Mouse (Mus musculus) frontal cortex, postnatal 10 days (tissue): ENCODE data around the gene Mpv17.

ENCODE experiments used
- DNase-seq, 2 experiments: peaks; one replicate each; pipeline ENCODE4 v3.0.0; 2022; ENCODE audit warnings: low spot score in 2 of 2, mixed read lengths in 1 of 2

Gene Mpv17

DNA sequence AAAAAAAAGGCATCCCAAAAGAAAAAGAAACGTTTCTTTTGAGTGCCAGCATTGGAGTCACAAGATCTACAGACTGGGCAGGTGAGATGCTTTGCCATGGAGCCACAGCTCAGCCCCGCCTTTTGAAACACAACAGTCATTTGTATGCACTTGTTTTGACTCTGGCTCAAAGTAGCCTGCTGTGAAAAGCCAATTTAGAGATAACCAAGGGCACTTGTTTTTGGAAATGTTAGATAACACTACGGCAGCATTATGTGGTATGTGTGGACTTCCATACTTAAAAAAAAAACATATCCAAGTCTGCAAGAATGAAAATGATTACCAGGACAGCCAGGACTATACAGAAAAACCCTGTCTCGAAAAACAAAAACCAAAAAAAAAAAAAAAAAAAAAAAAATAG is 29.6 kb upstream of the Mpv17 start:
- no peak for DNase-seq

DNA sequence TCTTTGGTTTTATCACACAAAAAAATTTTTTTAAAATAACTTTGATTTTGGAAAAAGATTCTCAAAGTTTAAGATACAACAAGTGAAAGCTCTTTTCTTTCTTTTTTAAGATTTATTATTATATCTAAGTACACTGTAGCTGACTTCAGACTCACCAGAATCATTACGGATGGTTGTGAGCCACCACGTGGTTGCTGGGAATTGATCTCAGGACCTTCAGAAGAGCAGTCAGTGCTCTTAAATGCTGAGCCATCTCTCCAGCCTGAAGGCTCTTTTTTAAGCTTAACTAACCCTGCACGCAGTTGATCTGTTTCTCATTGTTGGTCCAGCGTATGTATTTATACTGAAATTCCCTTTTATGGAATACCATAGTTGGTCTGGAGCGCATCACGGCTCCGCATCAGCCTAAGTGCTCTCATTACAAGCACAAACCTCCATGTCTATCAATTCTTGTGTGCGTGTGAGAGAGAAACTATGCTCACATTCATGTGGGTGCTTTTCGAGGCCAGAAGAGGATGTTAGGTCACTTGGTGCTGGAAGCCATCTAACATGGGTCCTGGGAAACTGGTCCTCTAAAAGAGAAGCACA is 27.2 kb upstream of the Mpv17 start:
- DNase-seq, result no peak

DNA sequence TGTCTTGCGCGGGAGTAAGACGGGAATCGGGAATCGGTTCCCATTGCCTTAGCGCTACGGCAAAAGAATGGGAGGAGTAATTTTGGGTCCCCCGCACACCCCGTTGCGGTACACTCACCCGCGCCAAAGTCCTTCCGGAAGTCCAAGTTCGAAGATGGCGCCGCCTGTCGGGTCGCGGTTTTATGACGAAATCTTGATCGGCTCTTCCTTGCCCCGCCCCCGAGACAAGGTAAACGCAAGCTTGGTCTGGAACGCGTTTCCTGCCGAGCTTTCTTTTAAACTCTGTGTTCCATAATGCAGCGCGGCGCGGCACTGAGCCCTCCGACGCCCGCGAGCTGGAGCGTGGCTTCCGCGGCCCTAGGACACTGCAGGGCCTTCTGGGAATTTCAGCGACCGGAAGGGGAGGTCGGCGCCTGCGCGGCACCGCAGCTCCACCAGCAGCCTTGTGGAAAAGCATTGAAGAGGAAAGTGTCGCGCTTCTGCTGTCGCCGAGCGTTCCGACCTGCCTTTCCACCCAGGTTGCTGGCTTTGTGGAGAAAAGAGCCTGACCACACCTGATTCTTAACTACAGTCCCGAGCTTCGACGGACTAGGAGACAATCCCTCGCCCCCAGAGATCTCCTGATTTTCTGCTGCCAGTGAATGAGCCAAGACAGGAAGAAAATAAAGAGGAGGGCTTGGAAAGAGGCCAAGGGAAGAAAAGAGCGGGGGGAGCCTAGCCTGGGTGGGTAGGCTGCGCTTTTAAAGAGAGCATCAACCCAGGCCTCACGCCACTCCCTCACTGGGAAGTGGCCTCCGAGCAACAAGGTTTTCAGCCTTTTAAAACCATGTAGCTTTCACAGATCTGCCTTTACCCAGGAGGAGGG is 25.9 kb upstream of the Mpv17 start, which contains the start of the genes Gm29609 and Gtf3c2:
Gene Gm29609, minus strand, starts transcription at position 146 of the 865 bp plus-strand sequence.
Gene Gtf3c2, minus strand, starts transcription at position 379 of the 865 bp plus-strand sequence.
- DNase-seq, result peak; percentile 95

DNA sequence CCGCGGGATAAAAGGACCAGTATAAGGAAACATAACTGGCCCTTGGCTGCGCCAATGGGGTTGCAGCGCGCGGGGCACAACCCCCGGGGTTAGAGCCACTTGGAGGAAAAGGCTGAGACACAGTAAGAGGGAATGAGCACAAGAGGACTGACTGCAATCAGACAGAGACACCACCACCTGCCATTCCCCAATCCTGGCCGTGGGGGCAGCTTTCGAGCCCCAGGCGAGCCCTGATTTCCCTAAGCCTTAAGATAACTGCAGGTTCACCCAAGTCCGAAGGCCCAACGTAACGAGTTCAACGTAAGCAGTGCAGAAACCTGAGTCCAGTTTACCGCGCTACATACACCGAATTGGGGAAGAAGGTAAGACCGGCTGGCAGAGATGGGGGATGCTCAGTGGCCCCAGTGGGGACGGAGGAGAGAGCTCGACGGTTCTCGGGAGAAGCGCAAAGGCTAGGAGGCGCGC is 25.3 kb upstream of the Mpv17 start:
- DNase-seq, result peak in 1 of 2 experiments; percentile 53

DNA sequence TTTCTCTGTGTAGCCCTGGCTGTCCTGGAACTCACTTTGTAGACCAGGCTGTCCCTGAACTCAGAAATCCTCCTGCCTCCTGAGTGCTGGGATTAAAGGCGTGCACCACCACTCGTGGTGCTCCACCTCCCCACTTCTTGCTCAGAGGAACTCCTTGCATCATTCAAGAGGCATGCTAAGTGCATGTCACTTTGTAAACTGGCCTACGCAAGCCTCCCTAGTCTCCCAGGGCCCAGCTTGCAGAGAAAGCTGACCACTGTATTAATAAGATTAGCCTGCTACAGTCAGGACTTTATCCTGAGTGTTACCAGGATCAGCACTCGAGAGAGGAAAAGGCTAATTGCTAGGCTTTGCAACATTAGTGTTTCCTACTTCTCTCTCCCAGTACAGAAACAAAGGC is 14.6 kb upstream of the Mpv17 start:
- no peak for DNase-seq

DNA sequence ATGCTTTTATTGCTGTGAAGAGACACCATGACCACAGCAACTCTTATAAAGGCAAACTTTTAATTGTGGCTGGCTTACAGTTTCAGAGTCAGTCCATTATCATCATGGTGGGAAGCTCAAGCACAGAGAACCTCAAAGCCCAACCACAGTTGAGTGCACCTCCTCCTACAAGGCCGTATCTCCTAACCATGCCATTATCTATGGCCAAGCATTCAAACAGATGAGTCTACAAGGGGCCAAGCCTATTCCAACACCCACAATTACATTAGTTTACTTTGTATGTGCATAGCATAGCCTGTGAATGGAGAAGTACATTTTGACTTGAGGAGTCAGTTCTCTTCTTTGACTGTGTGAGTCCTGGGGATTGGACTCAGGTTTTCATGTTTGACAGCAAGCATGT is 10.8 kb upstream of the Mpv17 start:
- no peak for DNase-seq

DNA sequence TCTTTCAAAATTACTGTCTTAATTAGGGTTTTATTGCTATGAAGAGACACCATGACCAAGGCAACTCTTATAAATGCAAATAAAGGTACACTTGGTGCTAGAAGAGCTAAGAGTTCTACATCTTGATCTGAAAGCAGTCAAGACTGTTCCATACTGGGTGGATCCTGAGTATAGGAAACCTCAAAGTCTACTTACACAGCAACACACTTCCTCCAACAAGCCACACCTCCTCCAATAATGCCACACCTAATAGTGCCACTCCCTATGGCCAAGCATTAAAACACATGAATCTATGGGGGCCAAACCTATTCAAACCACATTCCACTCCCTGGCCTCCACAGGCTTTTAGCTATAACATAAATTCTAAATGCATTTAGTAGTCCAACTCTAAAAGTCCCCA is 8.4 kb upstream of the Mpv17 start:
- no peak for DNase-seq

DNA sequence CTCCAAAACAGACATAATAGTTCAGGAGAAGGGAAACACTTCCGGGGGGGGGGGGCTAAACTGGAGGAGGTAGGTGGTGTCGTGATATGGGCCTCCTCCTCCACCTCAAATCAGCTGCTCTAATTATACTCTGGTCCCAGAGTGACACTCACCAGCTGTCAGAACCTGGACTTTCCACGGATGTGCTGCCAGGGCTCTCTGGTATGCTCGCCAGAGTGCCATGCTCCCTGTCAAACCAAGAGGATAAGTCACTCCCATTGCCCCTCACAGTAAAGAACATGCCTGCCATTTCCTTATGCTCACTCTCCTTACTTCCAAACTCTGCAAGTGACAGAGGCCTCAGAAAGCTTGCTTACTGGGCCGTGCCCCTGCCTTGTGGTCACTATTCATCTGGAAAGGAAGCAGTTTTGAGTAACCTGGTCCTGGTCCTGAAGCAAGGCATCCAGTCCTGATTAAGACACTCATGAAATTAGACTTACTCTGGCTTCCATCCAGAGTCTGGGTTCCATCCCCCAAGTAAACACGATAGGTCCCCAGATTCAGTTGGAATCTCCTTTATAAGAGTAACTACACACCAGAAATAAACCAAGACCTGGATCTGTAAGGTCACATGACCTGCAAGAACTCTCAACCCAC is 417 bp downstream of the Mpv17 start:
- no peak for DNase-seq

DNA sequence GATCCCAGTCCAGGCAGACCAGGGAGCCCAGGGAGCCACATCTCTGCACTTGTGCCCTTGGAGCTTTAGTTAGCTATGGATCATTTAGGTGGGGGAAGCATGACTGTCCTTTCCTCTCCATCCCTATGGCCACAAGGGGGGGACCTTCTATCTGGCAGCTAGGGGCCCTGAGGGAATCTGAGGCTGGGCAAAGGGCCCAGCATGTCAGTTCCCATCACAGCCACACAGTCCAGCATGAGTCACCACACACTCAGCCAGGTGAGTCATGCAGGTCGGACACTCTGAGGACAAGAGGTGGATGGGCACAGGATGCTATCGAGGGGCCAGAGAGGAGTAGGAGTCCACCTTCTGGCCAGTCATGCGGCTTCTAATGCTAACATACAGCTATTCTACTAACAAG is 2.3 kb downstream of the Mpv17 start:
- no peak for DNase-seq

DNA sequence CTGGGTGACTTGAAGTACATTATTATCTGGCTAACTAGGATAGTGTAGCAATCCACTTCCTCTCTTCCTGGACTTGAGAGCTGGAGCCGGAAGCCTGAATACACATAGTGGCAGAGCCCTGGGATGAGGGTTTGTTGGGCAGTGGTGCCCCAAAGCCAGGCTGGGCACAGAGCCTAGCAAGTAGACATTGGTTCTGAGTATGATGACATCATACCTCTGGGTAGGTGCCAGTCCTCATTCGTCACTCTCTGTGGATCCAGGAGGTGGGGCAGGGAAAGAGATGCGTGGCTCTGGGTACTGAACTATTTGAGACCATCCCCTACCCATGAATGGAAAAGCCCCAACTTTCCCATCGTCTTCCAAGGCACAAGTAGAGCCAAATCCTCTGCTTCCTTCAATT is 4.3 kb downstream of the Mpv17 start:
- no peak for DNase-seq

DNA sequence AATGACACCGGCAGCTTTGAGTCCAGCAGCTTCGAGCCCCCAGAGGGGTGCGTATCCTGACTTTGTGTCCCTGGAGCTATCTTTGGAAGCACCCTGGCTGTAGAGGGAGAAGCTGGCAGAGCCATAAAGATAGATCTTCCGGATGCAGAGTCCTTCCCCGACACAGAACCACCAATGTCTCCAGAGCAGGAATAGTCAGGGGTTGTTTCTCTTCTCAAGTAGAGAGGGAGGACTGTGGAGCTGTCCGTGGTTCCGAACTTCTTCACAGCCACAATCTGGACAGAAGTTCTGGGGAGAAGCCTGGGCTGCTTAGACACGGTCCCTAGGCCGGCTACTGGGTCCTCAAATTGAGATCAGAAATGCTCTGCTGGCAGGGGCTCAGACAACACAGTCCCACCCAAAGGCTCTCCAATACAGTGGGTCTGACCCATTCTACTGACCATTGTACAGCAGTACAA is 15.1 kb downstream of the Mpv17 start:
- DNase-seq, result no peak

DNA sequence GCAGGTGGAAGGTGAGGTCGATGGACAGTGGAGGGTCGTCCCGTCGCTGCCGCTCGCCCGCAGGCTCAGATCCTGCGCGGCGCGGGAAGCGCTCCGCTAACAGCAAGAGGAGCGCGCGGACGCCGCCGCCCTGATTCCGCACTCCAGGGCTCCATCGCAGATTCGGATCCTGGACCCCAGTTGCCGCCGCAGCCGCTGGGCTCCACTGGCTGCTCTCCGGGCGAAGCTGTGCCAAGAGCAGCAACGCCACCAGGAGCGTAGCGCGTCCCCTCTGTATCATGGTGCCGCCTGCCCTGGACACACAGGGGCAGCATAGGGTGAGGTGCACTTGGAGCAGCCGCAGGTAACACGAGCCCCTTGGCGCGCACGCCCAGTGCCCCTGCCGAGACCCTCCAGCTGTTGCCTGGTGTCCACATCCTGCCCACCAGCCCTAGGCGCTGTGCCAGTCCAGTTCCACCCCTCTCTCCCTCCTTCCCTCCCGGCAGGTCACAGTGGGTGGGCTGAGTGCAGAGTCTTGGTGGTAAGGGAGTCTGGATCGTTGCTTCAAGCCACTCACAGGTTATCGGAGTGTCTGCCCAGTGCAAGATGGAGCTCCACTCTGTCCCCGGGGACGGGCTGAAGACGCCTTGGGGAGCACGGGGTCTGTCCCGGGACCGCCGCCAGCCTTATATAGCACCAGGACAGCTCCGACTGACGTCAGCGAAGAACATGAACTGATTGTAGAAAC is 15.6 kb downstream of the Mpv17 start, which contains the start of gene Ucn:
Gene Ucn, minus strand, starts transcription at position 589 of the 727 bp plus-strand sequence.
- no peak for DNase-seq

DNA sequence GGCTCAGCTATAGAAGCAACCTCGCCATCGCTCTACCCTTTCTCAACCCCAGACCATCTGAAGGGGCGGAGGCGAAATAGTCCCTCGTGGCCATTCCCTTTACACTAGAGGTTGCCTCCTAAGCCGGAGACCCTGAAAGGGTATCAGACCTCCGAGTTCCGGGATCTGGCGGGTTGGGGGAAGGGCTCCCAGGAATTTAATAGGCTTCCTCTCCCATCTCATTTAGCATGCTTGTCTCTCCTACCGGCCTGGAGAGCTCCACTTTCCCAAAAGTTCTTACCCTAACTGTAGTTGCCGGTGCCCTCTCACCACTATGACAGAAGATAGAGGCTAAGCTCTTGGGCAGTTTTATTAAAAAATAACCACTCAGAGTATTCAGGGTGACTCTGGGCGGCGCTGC is 16.4 kb downstream of the Mpv17 start:
- DNase-seq, result no peak

DNA sequence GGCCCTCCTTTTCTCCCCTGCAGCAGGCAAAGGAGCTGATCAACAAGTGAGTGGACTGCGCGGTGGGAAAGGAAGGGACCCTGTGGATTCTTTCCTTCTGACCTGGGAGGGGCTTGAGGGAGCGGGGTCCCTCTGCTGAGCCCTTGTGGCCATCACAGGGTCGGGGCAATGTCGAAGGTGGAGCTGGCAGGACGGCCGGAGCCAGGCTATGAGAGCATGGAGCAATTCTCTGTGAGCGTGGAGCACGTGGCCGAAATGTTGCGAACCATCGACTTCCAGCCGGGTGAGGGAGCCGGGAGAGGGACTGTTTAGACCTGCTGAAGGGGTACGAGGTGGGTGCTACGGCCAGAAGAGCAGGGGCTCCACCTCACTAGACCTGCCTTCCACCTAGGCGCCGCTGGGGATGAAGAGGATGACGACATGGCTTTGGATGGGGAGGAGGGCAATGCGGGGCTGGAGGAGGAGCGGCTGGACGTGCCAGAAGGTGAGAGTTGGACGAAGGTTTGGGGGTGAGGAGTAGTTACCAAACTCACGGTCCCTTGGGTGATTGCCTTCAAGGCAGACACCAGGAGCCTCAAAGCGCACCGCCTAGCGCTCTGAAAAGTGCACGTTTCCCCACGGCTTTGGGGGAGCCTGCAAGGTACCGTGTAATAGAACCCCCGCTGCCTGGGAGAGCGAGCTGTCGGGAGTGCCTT is 17.2 kb downstream of the Mpv17 start:
- DNase-seq, result no peak

DNA sequence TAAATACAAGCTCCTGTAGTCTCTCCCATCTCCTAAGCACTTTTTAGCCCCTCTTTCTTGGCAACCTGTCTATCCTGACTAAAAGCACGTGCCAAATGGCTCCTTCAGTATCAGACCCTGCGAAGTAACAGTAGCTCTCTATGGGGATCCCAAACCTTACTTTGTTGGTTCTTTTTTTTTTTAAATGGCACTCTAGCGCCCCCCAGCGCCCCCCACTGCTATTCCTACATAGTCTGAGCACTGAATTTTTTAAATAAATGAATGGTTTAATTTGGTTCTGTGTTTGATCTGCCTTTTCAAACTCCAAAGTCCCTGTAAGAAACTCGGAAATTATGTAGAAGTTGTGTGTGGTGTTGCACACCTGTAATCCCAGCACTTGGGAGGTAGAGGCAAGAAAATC is 28.0 kb downstream of the Mpv17 start:
- DNase-seq, result no peak

DNA sequence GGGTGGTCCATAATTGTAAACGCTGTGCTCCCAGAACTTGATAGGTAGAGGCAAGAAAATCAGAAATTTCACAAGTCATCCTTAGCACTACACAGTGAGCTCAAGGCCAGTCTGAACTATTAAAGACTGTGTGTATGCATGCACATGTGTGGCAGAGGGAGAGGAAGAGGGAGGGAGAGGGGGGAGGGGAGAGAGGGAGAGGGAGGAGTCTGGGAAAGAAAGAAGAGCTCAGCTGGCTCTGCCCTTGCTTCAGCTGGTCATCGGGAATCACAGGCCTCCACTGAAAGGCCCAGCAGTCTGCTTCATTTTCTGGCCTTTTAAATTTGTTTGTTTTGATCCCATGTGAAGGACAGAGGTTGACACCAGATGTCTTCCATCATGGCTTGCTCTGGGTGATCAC is 30.6 kb downstream of the Mpv17 start:
- DNase-seq, result no peak

DNA sequence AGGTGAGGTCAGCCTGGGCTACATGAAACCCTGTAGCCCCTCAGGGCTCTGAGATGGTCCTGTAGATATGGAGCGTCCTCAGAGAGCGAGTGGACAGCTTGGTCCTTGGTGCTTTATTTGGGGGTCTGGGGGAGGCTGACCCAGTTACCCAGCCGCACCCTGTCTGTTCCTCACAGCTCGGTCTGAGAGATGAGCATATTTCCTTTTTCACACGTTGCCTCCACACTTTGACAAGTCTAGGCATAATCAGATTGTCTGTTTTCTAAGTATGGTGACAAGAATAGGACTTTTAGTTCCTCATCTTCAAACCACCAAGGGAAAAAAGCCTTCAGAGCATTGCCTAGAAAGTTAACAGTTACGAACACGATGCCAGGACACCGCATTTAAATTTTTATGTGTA is 32.9 kb downstream of the Mpv17 start:
- peak in 1 of 2 experiments; percentile 27 for DNase-seq

DNA sequence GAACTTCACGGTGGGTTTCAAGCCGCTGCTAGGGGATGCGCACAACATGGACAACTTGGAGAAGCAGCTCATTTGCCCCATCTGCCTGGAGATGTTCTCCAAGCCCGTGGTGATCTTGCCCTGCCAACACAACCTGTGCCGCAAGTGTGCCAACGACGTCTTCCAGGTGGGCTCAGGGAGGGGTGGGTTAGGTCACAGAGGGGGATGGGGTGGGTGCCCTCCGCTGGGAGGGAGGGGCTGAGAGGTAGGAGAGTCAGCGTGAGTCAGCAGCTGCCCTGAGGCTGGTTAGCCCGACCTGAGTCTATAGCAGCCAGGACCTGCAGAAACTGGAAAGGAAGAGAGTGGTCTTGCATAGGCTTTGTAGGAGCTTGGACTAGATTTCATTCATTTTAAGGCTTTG is 37.1 kb downstream of the Mpv17 start:
- DNase-seq, result no peak

DNA sequence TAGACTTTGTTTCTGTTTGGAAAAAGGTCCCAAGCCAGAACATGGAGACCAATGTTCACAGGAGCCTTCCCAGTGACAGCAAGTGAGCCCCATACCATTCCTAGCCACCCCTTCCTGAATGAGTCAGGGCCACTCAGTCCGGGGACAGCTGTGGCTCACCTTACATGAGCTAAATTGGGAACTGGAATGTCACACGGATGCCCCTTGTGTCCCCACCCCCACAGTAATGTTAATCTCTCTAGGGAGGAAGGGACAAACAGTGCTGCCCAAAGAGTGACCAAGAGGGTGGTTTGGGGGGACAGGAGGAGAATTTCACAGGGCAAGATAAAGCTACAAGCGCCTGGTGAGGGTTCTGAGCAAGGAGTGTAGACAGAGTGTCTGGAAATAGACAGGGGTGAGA is 37.7 kb downstream of the Mpv17 start, which contains the start of gene Trim54:
Gene Trim54, plus strand, starts transcription at position 359 of the 400 bp plus-strand sequence.
- DNase-seq, result no peak

DNA sequence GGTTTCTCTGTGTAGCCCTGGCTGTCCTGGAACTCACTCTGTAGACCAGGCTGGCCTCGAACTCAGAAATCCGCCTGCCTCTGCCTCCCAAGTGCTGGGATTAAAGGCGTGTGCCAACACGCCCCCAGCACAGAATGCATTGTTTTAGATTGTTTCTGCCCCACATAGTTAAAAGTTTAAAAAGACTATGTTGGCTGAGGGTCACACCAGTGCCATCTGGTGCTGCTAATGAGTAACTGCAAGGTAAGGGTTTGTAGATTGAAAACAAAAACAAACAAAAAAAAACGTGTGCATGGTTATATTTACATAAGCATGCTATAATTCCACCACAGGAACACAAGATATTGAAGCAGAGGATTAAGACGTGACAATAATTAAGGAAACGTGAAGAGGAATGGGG is 43.3 kb downstream of the Mpv17 start:
- DNase-seq, result no peak

DNA sequence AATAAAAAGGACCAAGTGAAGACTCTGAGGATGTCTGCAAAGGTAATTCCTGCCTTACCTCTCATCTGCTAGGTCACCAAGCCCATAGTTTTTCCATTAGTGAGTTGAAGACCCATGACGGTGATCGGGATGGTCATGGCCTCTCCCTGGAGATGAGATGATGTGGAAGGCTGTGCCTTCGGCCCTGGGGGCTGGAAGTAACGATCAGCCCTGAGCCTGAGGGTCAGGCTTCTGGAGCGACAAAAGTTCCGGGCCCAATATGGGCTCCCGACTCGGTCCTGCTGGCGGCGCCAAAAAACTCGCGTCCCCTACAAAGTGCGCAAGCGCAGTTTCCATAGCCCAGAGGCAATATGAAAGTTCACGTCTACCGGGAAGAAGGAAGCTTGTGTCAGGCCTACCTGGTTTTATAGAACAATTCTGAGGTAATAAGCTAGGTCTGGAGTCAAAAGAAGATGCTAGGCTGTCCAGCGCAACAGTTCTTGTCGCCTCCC is 46.0 kb downstream of the Mpv17 start, which contains the start of gene Slc30a3:
Gene Slc30a3, minus strand, starts transcription at position 238 of the 491 bp plus-strand sequence.
- DNase-seq, result no peak
